Mouse (Mus musculus): ENCODE measurements at regions not wholly inside any gene's neighbourhood (a gene's known extent, or its start where the extent isn't known, plus 50 kb on each side); places are given as distances from the start of the nearest gene placed in this dataset.

GRCm38 (mm10) chr4:74981491-74981890 lies 296.6 kb downstream of the Dmac1 start:
- TF ChIP-seq POLR2A (IDR thresholded peaks at IDR 0.05; ENCODE audit: borderline replicate concordance, extremely low read depth, insufficient read depth, insufficient read length, poor library complexity, severe bottlenecking) (no peak), CTCF (IDR thresholded peaks at IDR 0.05; ENCODE audit: borderline replicate concordance, extremely low read depth, insufficient read depth, insufficient read length) (no peak)
- DNase-seq (ENCODE audit: low read depth), result no peak

- peak; percentile 9 for DNase-seq (ENCODE audit: low read depth)
- TF ChIP-seq CTCF (IDR thresholded peaks at IDR 0.05; ENCODE audit: borderline replicate concordance, extremely low read depth, insufficient read depth, insufficient read length) (no peak), POLR2A (IDR thresholded peaks at IDR 0.05; ENCODE audit: borderline replicate concordance, extremely low read depth, insufficient read depth, insufficient read length, poor library complexity, severe bottlenecking) (no peak)
These were observed 306.0 kb downstream of the Dmac1 start for GRCm38 (mm10) chr4:74972143-74972542.

Measured in brain, embryonic 14.5 days (tissue).